Mouse (Mus musculus) stomach, postnatal 0 days (tissue): ENCODE measurements around the gene Cnga1. TPM values are rescaled to one million over a fixed set of nuclear protein-coding genes. Genes with fewer than 3 reads are reported as not detected.

ENCODE experiments used
- ATAC-seq: fragments of 200-750 bp; cut with Nextera tagmentation; 2 replicates; pipeline ENCODE4 v1.8.0; 2017; ENCODE audit not compliant: low FRiP score, low TSS enrichment
- DNase-seq: peaks from one replicate; pipeline ENCODE4 v3.0.0-alpha.2; 2016; ENCODE audit warnings: low spot score
- H3K27ac ChIP-seq: fragments of 300-500 bp; sonication (generic); replicated peaks from 2 replicates; pipeline ENCODE4 v1.5.1; 2014; ENCODE audit warnings: mild to moderate bottlenecking, control low read depth
- H3K27me3 ChIP-seq: fragments of 300-500 bp; sonication (generic); 2 replicates; pipeline ENCODE4 v1.6.1; 2014; ENCODE audit warnings: low read length; ENCODE audit not compliant: control insufficient read depth, insufficient read depth
- H3K36me3 ChIP-seq: fragments of 300-500 bp; sonication (generic); 2 replicates; pipeline ENCODE4 v1.6.1; 2014; ENCODE audit warnings: low read length, mixed read lengths; ENCODE audit not compliant: control insufficient read depth, insufficient read depth
- H3K4me1 ChIP-seq: fragments of 300-500 bp; sonication (generic); replicated peaks from 2 replicates; pipeline ENCODE4 v1.6.1; 2014; ENCODE audit warnings: antibody characterized with exemption; ENCODE audit not compliant: control insufficient read depth, insufficient read depth
- H3K4me2 ChIP-seq: fragments of 300-500 bp; sonication (generic); replicated peaks from 2 replicates; pipeline ENCODE4 v1.6.1; 2014; ENCODE audit warnings: low read depth, mild to moderate bottlenecking, control low read depth, moderate library complexity
- H3K4me3 ChIP-seq: fragments of 300-500 bp; sonication (generic); 2 replicates; pipeline ENCODE4 v1.5.1; 2014; ENCODE audit warnings: low read depth, low read length, control low read depth
- H3K9ac ChIP-seq: fragments of 300-500 bp; sonication (generic); 2 replicates; pipeline ENCODE4 v1.6.1; 2014; ENCODE audit warnings: mild to moderate bottlenecking, low read length, control low read depth, mixed read lengths
- H3K9me3 ChIP-seq: fragments of 300-500 bp; sonication (generic); 2 replicates; pipeline ENCODE4 v1.6.1; 2016; ENCODE audit warnings: low read length; ENCODE audit not compliant: control insufficient read depth
- CTCF ChIP-seq: IDR thresholded peaks from 2 replicates; pipeline ENCODE4 v1.5.1; 2016; ENCODE audit warnings: antibody characterized with exemption, low read depth, mild to moderate bottlenecking, moderate library complexity
- EP300 ChIP-seq: optimal IDR thresholded peaks from 2 replicates; pipeline ENCODE3; 2016; ENCODE audit warnings: antibody characterized with exemption
- WGBS: fragments of 180-500 bp; shearing (Covaris S2); extraction: QIAGEN DNeasy Blood & Tissue Kit; methylation state at CpG from one replicate; pipeline ENCODE4 v1.1.7; 2014; 5-methylcytosine and 5-hydroxymethylcytosine counted together
- polyA plus RNA-seq: library from polyadenylated mRNA; unstranded; fragments of >200 nt; fragmentation: Nextera tagmentation; extraction: Ambion mirVana; gene quantifications from 2 replicates; pipeline ENCODE4 v1.2.1, GENCODE M21; 2015

Gene Cnga1
- polyA plus RNA-seq, 1 experiment from 2014 or later = not detected

DNA sequence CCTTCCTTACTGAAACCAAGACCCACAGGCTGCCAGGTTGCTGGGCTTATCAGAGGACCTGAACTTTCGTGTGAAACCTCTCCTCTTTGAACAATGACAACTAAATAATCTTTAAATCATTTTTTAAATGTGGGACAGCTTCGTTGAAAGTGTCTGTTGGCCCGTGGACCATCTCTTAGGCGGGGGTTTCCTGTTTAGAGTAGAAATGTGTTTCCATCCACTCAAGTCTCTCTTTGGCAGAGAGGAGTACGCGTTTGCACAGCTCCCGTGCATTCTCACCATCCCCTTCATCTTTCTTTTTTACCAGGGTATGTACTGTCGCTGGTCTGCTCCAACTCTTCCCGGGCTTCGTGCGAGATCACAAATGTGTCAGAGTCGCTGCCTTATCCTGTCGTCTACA is 14.3 kb upstream of the Cnga1 start:
- DNase-seq = no peak
- H3K4me3 ChIP-seq = no peak overlapping the region
- H3K4me1 ChIP-seq = peaks cover under 1% of the 10 kb centered on the region; the same call in 1 of the 2 replicates
- H3K27ac ChIP-seq = no peak overlapping the region
- 74% methylated on average over 13 of the region's 13 CpGs for WGBS
- H3K9me3 ChIP-seq = no peaks in the 10 kb centered on the region
- no peak overlapping the region for H3K4me2 ChIP-seq
- no peaks in the 10 kb centered on the region for H3K36me3 ChIP-seq
- H3K9ac ChIP-seq = no peak overlapping the region
- no peak for ATAC-seq
- no peak for TF ChIP-seq EP300
- TF ChIP-seq CTCF = no peak
- no peaks in the 10 kb centered on the region for H3K27me3 ChIP-seq

DNA sequence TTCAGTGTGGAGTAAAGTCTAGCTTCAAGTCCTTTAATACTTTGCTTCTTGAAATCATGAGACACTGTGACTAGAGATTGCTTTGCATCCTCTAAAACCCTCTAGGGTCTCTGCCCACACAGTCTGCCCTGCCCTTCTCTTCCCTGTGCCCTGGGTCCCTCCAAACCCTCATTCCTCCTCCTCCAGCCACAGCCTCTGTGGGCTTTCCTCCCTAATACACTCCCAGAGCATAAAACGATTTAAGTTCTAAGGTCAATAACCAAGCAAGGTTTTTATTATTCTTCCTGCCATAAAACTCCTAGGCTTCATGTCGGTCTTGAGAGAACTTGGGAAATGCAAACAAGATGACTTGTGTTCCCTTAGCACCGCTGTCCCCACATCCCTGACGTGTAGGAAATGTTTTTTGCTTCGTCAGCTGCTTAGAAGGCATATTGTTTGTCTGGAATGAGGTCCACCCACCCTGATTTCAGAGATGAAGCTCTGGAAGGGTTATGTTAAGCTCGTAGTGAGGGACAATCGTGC is 12.3 kb upstream of the Cnga1 start:
- Histone ChIP-seq H3K9me3 (no peaks in the 10 kb centered on the region), H3K4me1 (peaks cover 3% of the 10 kb centered on the region; the same call in 1 of the 2 replicates), H3K9ac (no peak overlapping the region), H3K36me3 (no peaks in the 10 kb centered on the region), H3K4me2 (no peak overlapping the region), H3K27me3 (no peaks in the 10 kb centered on the region), H3K4me3 (no peak overlapping the region), H3K27ac (no peak overlapping the region)
- WGBS = 45% methylated on average over 7 of the region's 7 CpGs
- ATAC-seq (no peak), DNase-seq (no peak)
- no peak for TF ChIP-seq CTCF
- TF ChIP-seq EP300 = no peak

DNA sequence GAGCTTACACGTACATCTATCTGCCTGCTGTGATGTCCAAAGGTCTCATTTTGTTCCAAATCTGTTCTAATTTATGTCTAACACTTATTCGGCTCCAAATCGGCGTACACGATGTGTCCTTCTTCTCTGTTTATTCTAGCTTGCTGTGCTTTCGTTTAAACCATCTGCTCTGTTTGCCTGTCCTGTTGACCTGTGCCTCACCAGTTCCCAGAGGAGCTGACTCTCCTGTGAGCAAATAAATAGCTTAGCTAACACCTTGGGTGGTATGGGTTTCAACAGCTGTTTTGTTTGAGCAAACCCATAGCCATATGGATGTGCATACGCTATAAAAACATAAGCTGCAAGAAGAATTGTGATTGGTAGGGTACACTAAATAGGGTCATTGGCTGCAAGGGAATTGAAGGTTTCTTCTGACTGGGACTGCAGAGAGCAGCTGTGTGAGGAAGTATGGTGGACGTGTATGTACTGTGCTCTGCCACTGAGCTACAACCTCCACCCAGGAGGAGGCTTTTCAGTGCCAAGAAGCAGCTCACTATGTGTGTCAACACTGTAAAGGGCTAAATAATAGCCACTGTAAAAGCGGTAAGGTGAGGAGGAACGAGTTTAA is 9.1 kb upstream of the Cnga1 start:
- H3K9ac ChIP-seq = no peak overlapping the region
- 0 out of 2 replicates have a peak overlapping the region, but pooled peaks have one; percentile 30 for H3K27ac ChIP-seq
- ATAC-seq (peak; percentile 27; the same call in 1 of the 2 replicates), DNase-seq (no peak)
- TF ChIP-seq CTCF (no peak), EP300 (no peak)
- no peak overlapping the region for H3K4me3 ChIP-seq
- WGBS = 36% methylated on average over 10 of the region's 10 CpGs
- no peaks in the 10 kb centered on the region for H3K27me3 ChIP-seq
- peaks cover 3% of the 10 kb centered on the region; the same call in 1 of the 2 replicates for H3K4me1 ChIP-seq
- H3K36me3 ChIP-seq = no peaks in the 10 kb centered on the region
- H3K4me2 ChIP-seq = no peak overlapping the region
- no peaks in the 10 kb centered on the region for H3K9me3 ChIP-seq

DNA sequence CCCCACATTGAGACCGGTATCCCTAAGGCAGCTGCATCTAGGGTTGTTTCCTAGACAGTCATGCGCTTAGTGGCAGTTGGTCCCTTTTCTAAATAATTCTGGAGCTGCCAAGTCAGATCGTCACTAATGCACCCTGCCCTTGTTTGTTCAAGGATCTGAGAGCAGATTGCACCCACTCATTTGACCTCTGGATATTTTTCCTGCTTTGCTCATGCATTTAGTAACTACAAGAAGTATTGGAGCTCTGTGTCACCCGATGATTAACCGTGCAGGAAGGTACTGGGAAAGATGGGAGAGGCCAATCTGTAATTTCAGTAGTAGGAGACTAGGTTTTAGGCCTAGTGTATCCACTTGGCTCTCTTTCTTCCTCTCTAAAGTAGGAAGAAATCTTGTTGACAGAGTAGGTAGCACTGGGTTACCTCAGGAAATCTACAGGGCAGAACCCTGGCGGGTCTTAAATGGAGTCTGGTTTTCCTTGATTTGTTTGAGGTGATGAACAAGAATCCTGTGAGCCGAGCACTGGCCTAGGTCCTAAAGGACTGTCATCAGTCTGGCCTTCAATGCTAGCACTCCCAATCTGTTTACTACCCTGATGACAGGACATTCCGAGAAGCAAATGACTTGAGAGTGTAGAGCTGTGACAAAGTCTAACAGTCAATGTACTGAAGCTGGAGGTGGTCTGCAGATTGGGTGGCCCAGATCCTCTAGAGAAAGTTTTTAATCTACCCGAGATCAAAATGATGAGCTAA is 5.1 kb upstream of the Cnga1 start:
- Histone ChIP-seq H3K4me2 (0 out of 2 replicates have a peak overlapping the region, but pooled peaks have one; percentile 5), H3K4me3 (0 out of 2 replicates have a peak overlapping the region, but pooled peaks have one; percentile 49), H3K27ac (peak overlapping the region; percentile 86)

DNA sequence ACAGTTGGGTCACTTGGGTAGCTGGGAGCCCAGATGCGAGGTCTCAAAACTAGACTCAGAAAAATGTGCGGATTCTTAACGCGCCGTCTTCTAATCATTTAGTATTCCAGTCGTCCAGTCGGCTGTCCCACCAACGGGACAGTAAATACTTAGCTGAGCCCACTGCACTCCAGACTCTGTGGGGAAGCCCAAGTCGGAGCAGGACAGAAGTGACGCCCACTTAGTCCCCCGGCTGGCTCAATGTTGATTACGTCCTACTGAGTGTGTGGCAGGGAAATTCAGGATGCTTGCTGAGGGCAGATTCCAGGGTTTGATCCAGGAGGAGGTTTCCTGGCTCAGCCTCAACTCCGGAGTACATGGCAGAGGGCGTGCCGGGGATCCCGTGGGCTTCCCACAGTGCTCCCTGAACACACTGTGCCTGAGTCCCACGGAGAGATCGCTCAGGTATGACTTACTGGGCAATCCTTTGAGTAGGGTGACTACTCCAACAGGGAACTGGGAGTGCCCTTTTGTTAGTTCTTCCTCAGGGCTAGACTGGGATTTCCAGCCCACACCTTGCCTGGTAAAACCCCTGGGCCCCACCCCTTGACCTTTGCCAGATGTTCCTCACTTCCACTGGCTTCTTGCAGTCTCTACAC is 4.0 kb upstream of the Cnga1 start:
- peak overlapping the region; percentile 80 for H3K4me2 ChIP-seq
- peak overlapping the region; percentile 86 for H3K27ac ChIP-seq
- H3K36me3 ChIP-seq = no peaks in the 10 kb centered on the region
- peak overlapping the region; percentile 60 for H3K9ac ChIP-seq
- peak overlapping the region; percentile 49 for H3K4me3 ChIP-seq
- H3K4me1 ChIP-seq = no peaks in the 10 kb centered on the region; the same call in 1 of the 2 replicates
- no peaks in the 10 kb centered on the region for H3K9me3 ChIP-seq
- DNase-seq (peak; percentile 65), ATAC-seq (peak; percentile 77)
- TF ChIP-seq CTCF (no peak), EP300 (no peak)
- no peaks in the 10 kb centered on the region for H3K27me3 ChIP-seq
- 6% methylated on average over 18 of the region's 18 CpGs for WGBS

More for the DNA sequence above, 5.1 kb upstream of the Cnga1 start:
- Histone ChIP-seq H3K9me3 (no peaks in the 10 kb centered on the region), H3K9ac (no peak overlapping the region), H3K36me3 (no peaks in the 10 kb centered on the region), H3K4me1 (peaks cover 3% of the 10 kb centered on the region; the same call in 1 of the 2 replicates), H3K27me3 (no peaks in the 10 kb centered on the region)
- DNase-seq (peak; percentile 65), ATAC-seq (peak; percentile 79)
- 69% methylated on average over 9 of the region's 9 CpGs for WGBS
- TF ChIP-seq CTCF (no peak), EP300 (no peak)
